Mouse (Mus musculus) lung, postnatal 0 days (tissue): Measurements from ENCODE around the gene E130114P18Rik. TPM values are rescaled to one million over a fixed set of nuclear protein-coding genes. Genes with fewer than 3 reads are reported as not detected.

ENCODE experiments used
- ATAC-seq: fragments of 200-750 bp; cut with Nextera tagmentation; 2 replicates; pipeline ENCODE4 v1.8.0; 2017; ENCODE audit warnings: moderate library complexity
- DNase-seq: peaks from one replicate; pipeline ENCODE4 v3.0.0-alpha.2; 2016; ENCODE audit warnings: low spot score
- H3K27ac ChIP-seq: fragments of 300-500 bp; sonication (generic); 2 replicates; pipeline ENCODE4 v1.5.1; 2014; ENCODE audit warnings: antibody characterized with exemption, mild to moderate bottlenecking, low read length, mixed read lengths
- H3K27me3 ChIP-seq: fragments of 300-500 bp; sonication (generic); replicated peaks from 2 replicates; pipeline ENCODE4 v1.6.1; 2014; ENCODE audit warnings: low read length, mixed read lengths; ENCODE audit not compliant: insufficient read depth
- H3K36me3 ChIP-seq: fragments of 300-500 bp; sonication (generic); 2 replicates; pipeline ENCODE4 v1.6.1; 2014; ENCODE audit warnings: low read length, mixed read lengths; ENCODE audit not compliant: insufficient read depth
- H3K4me1 ChIP-seq: fragments of 300-500 bp; sonication (generic); 2 replicates; pipeline ENCODE4 v1.6.1; 2014; ENCODE audit warnings: antibody characterized with exemption, low read depth, low read length, mixed read lengths; ENCODE audit not compliant: insufficient read depth
- H3K4me2 ChIP-seq: fragments of 300-500 bp; sonication (generic); replicated peaks from 2 replicates; pipeline ENCODE4 v1.6.1; 2014; ENCODE audit warnings: low read depth, mild to moderate bottlenecking, low read length, moderate library complexity, mixed read lengths
- H3K4me3 ChIP-seq: fragments of 300-500 bp; sonication (generic); 2 replicates; pipeline ENCODE4 v1.5.1; 2014; ENCODE audit warnings: low read depth, low read length
- H3K9ac ChIP-seq: fragments of 300-500 bp; sonication (generic); replicated peaks from 2 replicates; pipeline ENCODE4 v1.6.1; 2014; ENCODE audit warnings: low read depth, mild to moderate bottlenecking
- H3K9me3 ChIP-seq: fragments of 300-500 bp; sonication (generic); 2 replicates; pipeline ENCODE4 v1.6.1; 2016; ENCODE audit warnings: low read length, mixed read lengths
- CTCF ChIP-seq: IDR thresholded peaks from 2 replicates; pipeline ENCODE4 v1.5.1; 2016; ENCODE audit warnings: antibody characterized with exemption, mild to moderate bottlenecking
- EP300 ChIP-seq: IDR thresholded peaks from 2 replicates; pipeline ENCODE4 v1.6.1; 2016; ENCODE audit warnings: antibody characterized with exemption, mild to moderate bottlenecking, control low read depth
- WGBS: fragments of 180-500 bp; shearing (Covaris S2); extraction: QIAGEN DNeasy Blood & Tissue Kit; methylation state at CpG from one replicate; pipeline ENCODE4 v1.1.7; 2014; 5-methylcytosine and 5-hydroxymethylcytosine counted together
- polyA plus RNA-seq: library from polyadenylated mRNA; unstranded; fragments of >200 nt; fragmentation: Nextera tagmentation; extraction: Ambion mirVana; gene quantifications from 2 replicates; pipeline ENCODE4 v1.2.1, GENCODE M21; 2015

E130114P18Rik gene
- polyA plus RNA-seq, 1 experiment from 2014 or later: 0.76 TPM

DNA sequence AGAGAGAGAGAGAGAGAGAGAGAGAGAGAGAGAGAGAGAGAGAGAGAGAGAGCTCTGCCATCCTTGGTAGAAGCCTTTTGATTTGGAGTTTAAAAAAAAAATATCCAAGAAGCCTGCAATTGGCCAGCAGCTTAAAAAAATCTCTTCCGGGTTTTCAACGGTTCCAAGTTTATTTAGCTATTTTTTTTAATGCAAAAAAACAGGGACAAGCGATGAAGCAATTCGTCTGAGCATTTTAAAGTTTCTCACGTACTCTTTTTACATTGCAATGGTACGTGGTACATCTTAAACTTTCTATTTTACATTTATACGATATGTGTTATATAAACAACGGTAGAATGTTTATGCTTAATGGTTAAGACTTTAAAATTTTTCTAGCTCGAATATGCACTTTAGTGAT lies 5.2 kb downstream of the E130114P18Rik start, which contains the start of gene Nfia:
Gene Nfia (plus strand): TSS at position 94 of the 400 bp plus-strand sequence.
- Histone ChIP-seq H3K9me3 (no peaks in the 10 kb centered on the region), H3K27ac (peak within 1 kb of the TSS; percentile 95), H3K9ac (peak within 1 kb of the TSS; percentile 39), H3K4me2 (peak within 1 kb of the TSS; percentile 61), H3K4me1 (no peaks in the 10 kb centered on the region; the same call in 1 of the 2 replicates), H3K36me3 (no peaks in the 10 kb centered on the region), H3K4me3 (peak within 1 kb of the TSS; percentile 52), H3K27me3 (no peaks in the 10 kb centered on the region)
- WGBS: 0% methylated on average over 9 of the region's 9 CpGs
- DNase-seq (peak; percentile 94), ATAC-seq (peak; percentile 5; the same call in 1 of the 2 replicates)
- TF ChIP-seq EP300 (no peak), CTCF (no peak)

GRCm38 (mm10) chr4:97772084-97772484 lies 5.8 kb downstream of the E130114P18Rik start:
- TF ChIP-seq CTCF (no peak), EP300 (no peak; the same call in none of the 2 replicates)
- Histone ChIP-seq H3K4me3 (peak overlapping the region; percentile 52), H3K9me3 (no peaks in the 10 kb centered on the region), H3K36me3 (no peaks in the 10 kb centered on the region), H3K4me1 (no peaks in the 10 kb centered on the region; the same call in 1 of the 2 replicates), H3K27ac (peak overlapping the region; percentile 95), H3K27me3 (no peaks in the 10 kb centered on the region), H3K4me2 (peak overlapping the region; percentile 61), H3K9ac (peak overlapping the region; percentile 39; the same call in 1 of the 2 replicates)
- under 1% methylated on average over 24 of the region's 25 CpGs for WGBS
- ATAC-seq (peak; percentile 97), DNase-seq (peak; percentile 99)

DNA sequence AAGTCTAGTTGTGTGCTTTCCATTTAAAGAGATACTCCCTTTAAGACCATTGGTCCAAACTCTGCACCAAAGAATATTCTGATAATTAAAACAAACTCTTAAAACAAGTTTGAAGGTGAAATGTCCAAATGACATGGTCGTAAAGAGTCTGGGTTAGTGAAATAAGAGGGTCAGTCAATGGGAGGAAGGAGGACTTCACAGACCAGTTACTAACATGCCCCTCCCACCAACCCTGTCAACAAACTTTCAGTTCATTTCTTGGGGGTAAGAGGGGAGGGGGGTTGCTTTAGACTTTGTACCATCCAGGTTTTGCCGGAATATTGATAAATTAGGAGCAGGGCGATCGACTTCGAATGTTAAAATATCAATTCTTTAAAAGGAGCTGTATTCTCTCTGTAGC lies 6.5 kb downstream of the E130114P18Rik start:
- peak overlapping the region; percentile 95 for H3K27ac ChIP-seq
- H3K4me1 ChIP-seq: no peaks in the 10 kb centered on the region; the same call in 1 of the 2 replicates
- DNase-seq (no peak), ATAC-seq (no peak)
- H3K36me3 ChIP-seq: no peaks in the 10 kb centered on the region
- peak overlapping the region; percentile 52 for H3K4me3 ChIP-seq
- TF ChIP-seq CTCF (no peak), EP300 (no peak; the same call in 1 of the 2 replicates)
- H3K9me3 ChIP-seq: no peaks in the 10 kb centered on the region
- H3K27me3 ChIP-seq: no peaks in the 10 kb centered on the region
- H3K4me2 ChIP-seq: peak overlapping the region; percentile 61
- 11% methylated on average over 5 of the region's 5 CpGs for WGBS
- peak overlapping the region; percentile 39; the same call in 1 of the 2 replicates for H3K9ac ChIP-seq

GRCm38 (mm10) chr4:97769861-97770260 lies 8.0 kb downstream of the E130114P18Rik start:
- no CpG with 5 or more reads among the region's 1 CpGs for WGBS
- Histone ChIP-seq H3K27ac (no peak overlapping the region), H3K4me1 (no peaks in the 10 kb centered on the region; the same call in 1 of the 2 replicates), H3K4me2 (no peak overlapping the region), H3K9me3 (no peaks in the 10 kb centered on the region), H3K4me3 (no peak overlapping the region), H3K36me3 (no peaks in the 10 kb centered on the region), H3K27me3 (no peaks in the 10 kb centered on the region), H3K9ac (no peak overlapping the region)
- no peak for TF ChIP-seq EP300
- DNase-seq (no peak), ATAC-seq (no peak)

DNA sequence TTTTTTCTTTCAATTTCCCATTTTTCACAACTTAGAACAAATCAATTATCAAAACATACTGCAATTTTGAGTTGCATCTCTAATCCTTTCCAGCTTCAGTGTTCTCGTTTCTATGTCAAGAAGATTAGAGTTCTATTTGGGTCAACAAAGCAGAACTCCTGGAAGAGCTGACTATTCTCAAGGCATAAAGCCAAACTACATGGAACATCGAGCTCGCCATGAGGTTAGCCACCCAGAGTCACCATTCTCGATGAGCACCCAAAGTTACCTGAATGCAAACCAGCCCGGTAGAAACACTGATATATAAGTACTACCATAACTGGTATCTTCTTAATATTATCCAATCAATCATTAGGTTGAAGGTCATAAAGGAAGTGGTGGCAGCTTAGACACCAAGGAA lies 10.4 kb downstream of the E130114P18Rik start:
- H3K27ac ChIP-seq: no peak overlapping the region
- H3K9me3 ChIP-seq: no peaks in the 10 kb centered on the region
- WGBS: 90% methylated on average over 5 of the region's 5 CpGs
- H3K4me2 ChIP-seq: no peak overlapping the region
- TF ChIP-seq CTCF (no peak), EP300 (no peak)
- ATAC-seq: no peak
- no peaks in the 10 kb centered on the region for H3K4me1 ChIP-seq
- no peaks in the 10 kb centered on the region for H3K36me3 ChIP-seq
- H3K4me3 ChIP-seq: no peak overlapping the region
- H3K9ac ChIP-seq: no peak overlapping the region
- no peak for DNase-seq
- no peaks in the 10 kb centered on the region for H3K27me3 ChIP-seq

GRCm38 (mm10) chr4:97767025-97767424 lies 10.9 kb downstream of the E130114P18Rik start:
- no peak overlapping the region for H3K4me3 ChIP-seq
- ATAC-seq (no peak), DNase-seq (no peak)
- TF ChIP-seq EP300: no peak
- TF ChIP-seq CTCF: no peak
- no peaks in the 10 kb centered on the region for H3K27me3 ChIP-seq
- WGBS: 68% methylated on average over 4 of the region's 4 CpGs
- H3K27ac ChIP-seq: no peak overlapping the region
- no peak overlapping the region for H3K9ac ChIP-seq
- no peaks in the 10 kb centered on the region for H3K36me3 ChIP-seq
- H3K4me2 ChIP-seq: no peak overlapping the region
- H3K4me1 ChIP-seq: no peaks in the 10 kb centered on the region
- H3K9me3 ChIP-seq: no peaks in the 10 kb centered on the region
